Comparison of ENCODE assay signal across 8 mouse cellular contexts in the genomic region with DNA sequence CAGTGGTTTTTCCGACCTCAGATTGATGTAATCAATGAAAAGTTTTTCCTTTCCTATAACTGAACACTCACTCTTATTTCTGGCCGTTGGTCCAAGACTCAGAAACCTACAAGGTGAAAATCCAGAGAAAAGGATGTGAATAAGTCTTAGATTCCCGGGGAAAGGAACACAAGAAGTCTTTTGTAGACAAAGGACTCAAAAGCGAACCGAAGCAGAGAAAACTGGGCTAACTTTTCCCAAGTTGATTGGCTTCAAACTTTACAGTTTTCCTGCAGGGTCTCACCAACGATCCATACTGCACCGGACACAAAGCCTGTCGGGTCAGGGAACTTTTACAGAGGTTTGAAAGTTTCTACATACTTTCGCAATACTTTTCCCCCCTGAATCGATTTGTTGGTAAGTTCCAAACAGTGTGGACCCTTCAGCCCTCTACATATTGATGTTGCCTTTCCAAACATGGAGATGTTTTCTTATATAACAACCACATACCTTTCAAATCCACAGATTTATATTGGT. TPM values are rescaled to one million over a fixed set of nuclear protein-coding genes. Genes with fewer than 3 reads are reported as not detected.
DNase-seq lines count a peak whose midpoint lies in the region; ATAC-seq and TF ChIP-seq lines count a peak whose summit lies in the region.

TSS of gene Grb10 (minus strand) at position 214 of the 516 bp plus-strand sequence.

- H3K9ac ChIP-seq in hindbrain, embryonic 14.5 days, result peak within 1 kb of the TSS; percentile 67
- peak within 1 kb of the TSS; percentile 65 for H3K9ac ChIP-seq in liver, postnatal 0 days (replicated peaks)

- H3K27me3 ChIP-seq in cerebellum, adult 2 months (ENCODE audit: control insufficient read depth, insufficient read depth, low read length), result peaks cover 5% of the 10 kb centered on the region; the same call in 1 of the 2 replicates
- peaks cover 88% of the 10 kb centered on the region for H3K27me3 ChIP-seq in hindbrain, embryonic 14.5 days (ENCODE audit: control insufficient read depth, insufficient read depth, low read length)
- peaks cover 69% of the 10 kb centered on the region for H3K27me3 ChIP-seq in liver, postnatal 0 days (ENCODE audit: insufficient read depth, low read length)

- H3K9me3 ChIP-seq in hindbrain, embryonic 14.5 days (ENCODE audit: control insufficient read depth, low read length), result 0 out of 2 replicates have a peak, but pooled peaks cover 2% of the 10 kb centered on the region
- H3K9me3 ChIP-seq in liver, postnatal 0 days (ENCODE audit: low read length), result no peaks in the 10 kb centered on the region

- no peak within 1 kb of the TSS for H3K4me3 ChIP-seq in cerebellum, adult 2 months (replicated peaks; ENCODE audit: insufficient read depth, low read depth, low read length)
- peak within 1 kb of the TSS; percentile 45 for H3K4me3 ChIP-seq in hindbrain, embryonic 14.5 days (replicated peaks; ENCODE audit: low read length)
- peak within 1 kb of the TSS; percentile 54 for H3K4me3 ChIP-seq in liver, postnatal 0 days (ENCODE audit: low read depth, low read length)

- no peak within 1 kb of the TSS for H3K27ac ChIP-seq in cerebellum, adult 2 months (ENCODE audit: insufficient read depth, low read length)
- H3K27ac ChIP-seq in hindbrain, embryonic 14.5 days, result no peak within 1 kb of the TSS
- H3K27ac ChIP-seq in liver, postnatal 0 days (ENCODE audit: low read depth), result peak within 1 kb of the TSS; percentile 79

- 51% methylated on average over 10 of the region's 10 CpGs for WGBS in cerebellum, adult 2 months
- 24% methylated on average over 10 of the region's 10 CpGs for WGBS in hindbrain, embryonic 14.5 days
- WGBS in liver, postnatal 0 days (ENCODE audit: insufficient replicate concordance), result 36% methylated on average over 10 of the region's 10 CpGs

- no peaks in the 10 kb centered on the region; the same call in 1 of the 2 replicates for H3K4me1 ChIP-seq in cerebellum, adult 2 months (ENCODE audit: control insufficient read depth, insufficient read depth, low read length)
- H3K4me1 ChIP-seq in hindbrain, embryonic 14.5 days (replicated peaks; ENCODE audit: control insufficient read depth, insufficient read depth, low read length), result 0 out of 2 replicates have a peak, but pooled peaks cover 10% of the 10 kb centered on the region
- H3K4me1 ChIP-seq in liver, postnatal 0 days (ENCODE audit: insufficient read depth), result no peaks in the 10 kb centered on the region

- no peak for TF ChIP-seq CTCF in cerebellum, adult 2 months (IDR thresholded peaks at IDR 0.05; ENCODE audit: borderline replicate concordance, insufficient read depth, low read depth, low read length)
- TF ChIP-seq CTCF in liver, postnatal 0 days (IDR thresholded peaks at IDR 0.05; ENCODE audit: low read depth), result no peak

- DNase-seq in cerebellum, adult 2 months, result no peak
- no peak for DNase-seq in cerebellum, adult 9-10 months
- DNase-seq in adrenal gland, adult 8-10 months, result no peak
- DNase-seq in gastrocnemius, adult 18-20 months (ENCODE audit: low spot score), result no peak
- DNase-seq in hindbrain, embryonic 14.5 days (ENCODE audit: low spot score), result no peak
- no peak for DNase-seq in liver, postnatal 0 days
- DNase-seq in ovary, postnatal 36 days (ENCODE audit: low spot score), result no peak
- no peak for DNase-seq in frontal cortex, postnatal 36 days (ENCODE audit: low spot score in 2 of 2)

- ATAC-seq in hindbrain, embryonic 14.5 days (ENCODE audit: low FRiP score), result no peak
- ATAC-seq in liver, postnatal 0 days, result peak; percentile 40

- TF ChIP-seq POLR2A in cerebellum, adult 2 months (IDR thresholded peaks at IDR 0.05; ENCODE audit: borderline replicate concordance, insufficient read depth, low read length), result no peak

- H3K4me2 ChIP-seq in hindbrain, embryonic 14.5 days (replicated peaks), result peak within 1 kb of the TSS; percentile 53
- peak within 1 kb of the TSS; percentile 58 for H3K4me2 ChIP-seq in liver, postnatal 0 days (ENCODE audit: low read depth, low read length)

- H3K36me3 ChIP-seq in hindbrain, embryonic 14.5 days (replicated peaks; ENCODE audit: control insufficient read depth, insufficient read depth), result no peaks in the 10 kb centered on the region
- H3K36me3 ChIP-seq in liver, postnatal 0 days (replicated peaks; ENCODE audit: insufficient read depth, low read length), result no peaks in the 10 kb centered on the region

- no peak for TF ChIP-seq EP300 in liver, postnatal 0 days (IDR thresholded peaks at IDR 0.05; ENCODE audit: low read depth)

RNA-seq across cellular contexts. Expression of gene Grb10, which starts in this region (rescaled TPM):
- polyA plus RNA-seq in cerebellum, adult 2 months (2012; rRNA removed), result 34.9 and 35.7 TPM in 2 replicates
- total RNA-seq in adrenal gland, adult 8-10 months (2022), result 10 to 100 TPM; 64.1 to 75.4 (median 74.2) TPM
- total RNA-seq in gastrocnemius, adult 18-20 months (2021), result 10 to 100 TPM; 26.6 to 36.9 TPM
- 38.5 and 49.5 TPM in 2 replicates for polyA plus RNA-seq in hindbrain, embryonic 14.5 days (2014; fragmentation: Nextera tagmentation; extraction: Ambion mirVana)
- polyA plus RNA-seq in liver, postnatal 0 days (2015; fragmentation: Nextera tagmentation; extraction: Ambion mirVana), result 113 and 121 TPM in 2 replicates
